Mouse (Mus musculus): ENCODE results near the gene Pus1. TPM values are rescaled to one million over a fixed set of nuclear protein-coding genes. Genes with fewer than 3 reads are reported as not detected.

Gene Pus1
- total RNA-seq, 2 experiments from 2014 or later = 12.1 to 15.6 TPM

DNA sequence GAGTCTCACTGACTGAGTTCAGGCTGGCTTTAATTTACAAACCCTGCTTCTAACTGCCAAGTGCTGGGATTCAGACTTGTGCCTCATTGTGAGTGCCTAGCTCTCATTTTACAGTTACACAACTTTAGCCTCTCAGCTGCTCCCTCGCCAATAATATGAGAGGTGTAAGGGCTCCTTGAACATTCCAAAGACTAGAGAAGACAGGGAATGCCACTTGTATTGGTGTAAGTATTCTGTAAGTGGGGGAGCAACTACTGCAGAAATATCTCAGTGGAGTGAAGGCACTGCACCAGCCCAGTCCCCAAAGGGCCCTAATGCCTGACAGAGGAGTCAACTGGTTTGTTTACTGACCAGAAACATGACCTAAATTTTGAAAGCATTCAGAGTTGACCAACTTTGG, 52.6 kb downstream of the Pus1 start:
- no peak for DNase-seq
- intact Hi-C loops (cut with DNase I; ENCODE audit: low total_unique reads) = no loop called here

Other genes with a start within 250 kb of the Pus1 start
- not detected for gene Galnt9, start 236.3 kb downstream of the Pus1 start, total RNA-seq (2021)
- 10 to 100 TPM; 15.1 to 17.3 TPM for gene Noc4l, start 127.2 kb downstream of the Pus1 start, total RNA-seq (2021)
- 1 to 10 TPM; 7.7 to 9.5 TPM for gene Ddx51, start 127.2 kb downstream of the Pus1 start, total RNA-seq (2021)
- 10 to 100 TPM; 29.4 to 34.3 TPM for gene Ep400, start 9.9 kb downstream of the Pus1 start, total RNA-seq (2021)
- 10 to 100 TPM; 26.0 to 37.2 TPM for gene Ulk1, start 29.4 kb upstream of the Pus1 start, total RNA-seq (2021)
- gene Hscb, start 59.1 kb upstream of the Pus1 start, total RNA-seq (2021) = 10 to 100 TPM; 10.1 to 10.5 TPM
- gene Chek2, start 59.3 kb upstream of the Pus1 start, total RNA-seq (2021) = 1 to 10 TPM; 2.1 to 2.4 TPM
- gene Ttc28, start 99.1 kb upstream of the Pus1 start, total RNA-seq (2021) = 10 to 100 TPM; 17.9 to 18.4 TPM